ENCODE assay signal across 28 mouse cellular contexts in genomic region chr5:45340411-45340810, GRCm38 (mm10).
"Had no signal": no experiment of that assay in that cellular context is flagged by ENCODE, and none has a peak within 500 bp of the region (broad histone marks: within the 10 kb centered on the region; RNA-seq: fewer than 3 reads in every experiment).

No protein-coding gene starts in this region.

- H3K36me3 ChIP-seq: heart, embryonic 13.5 days; heart, embryonic 15.5 days; hindbrain, embryonic 10.5 days; hindbrain, embryonic 12.5 days; kidney, embryonic 15.5 days; limb, embryonic 13.5 days; limb, embryonic 15.5 days; liver, embryonic 12.5 days had no signal

- H3K9ac ChIP-seq: heart, embryonic 13.5 days; heart, embryonic 15.5 days; hindbrain, embryonic 12.5 days; hindbrain, embryonic 14.5 days; kidney, embryonic 15.5 days; limb, embryonic 13.5 days; limb, embryonic 15.5 days; liver, embryonic 12.5 days had no signal

- ATAC-seq: hindbrain, embryonic 16.5 days; intestine, embryonic 16.5 days; liver, embryonic 12.5 days had no signal

- H3K9me3 ChIP-seq: heart, embryonic 13.5 days; heart, embryonic 15.5 days; hindbrain, embryonic 10.5 days; hindbrain, embryonic 12.5 days; kidney, embryonic 15.5 days; limb, embryonic 13.5 days; limb, embryonic 15.5 days; liver, embryonic 12.5 days had no signal

- H3K4me2 ChIP-seq: heart, embryonic 11.5 days; heart, embryonic 13.5 days; heart, embryonic 15.5 days; hindbrain, embryonic 12.5 days; hindbrain, embryonic 14.5 days; kidney, embryonic 15.5 days; limb, embryonic 13.5 days; limb, embryonic 15.5 days; liver, embryonic 12.5 days had no signal

- H3K27me3 ChIP-seq: heart, embryonic 13.5 days; heart, embryonic 15.5 days; hindbrain, embryonic 12.5 days; kidney, embryonic 15.5 days; limb, embryonic 13.5 days; limb, embryonic 15.5 days; liver, embryonic 12.5 days had no signal

- H3K27ac ChIP-seq: gastrocnemius, adult 2 months; heart, adult 2 months; heart, embryonic 13.5 days; heart, embryonic 15.5 days; hindbrain, embryonic 10.5 days; hindbrain, embryonic 12.5 days; hindbrain, embryonic 14.5 days; kidney, embryonic 15.5 days; limb, embryonic 13.5 days; limb, embryonic 15.5 days; liver, embryonic 12.5 days had no signal

- DNase-seq: gastrocnemius, adult 2 months; gastrocnemius, postnatal 10 days; gastrocnemius, postnatal 25 days; heart, adult 11 months; heart, adult 2 months; heart, postnatal 14 days; heart, postnatal 36 days; kidney, adult 11 months; kidney, adult 2 months; kidney, adult 9 months; kidney, postnatal 10 days; kidney, postnatal 25 days; kidney, postnatal 4 days; layer of hippocampus, adult 9-11 months; layer of hippocampus, postnatal 36 days; left cerebral cortex, postnatal 4 days had no signal

- H3K4me1 ChIP-seq: heart, embryonic 13.5 days; heart, embryonic 15.5 days; hindbrain, embryonic 10.5 days; hindbrain, embryonic 12.5 days; kidney, embryonic 15.5 days; limb, embryonic 13.5 days; limb, embryonic 15.5 days; liver, embryonic 12.5 days had no signal

- H3K4me3 ChIP-seq: gastrocnemius, adult 2 months; heart, adult 2 months; heart, embryonic 13.5 days; heart, embryonic 15.5 days; hindbrain, embryonic 10.5 days; hindbrain, embryonic 12.5 days; kidney, embryonic 15.5 days; limb, embryonic 13.5 days; limb, embryonic 15.5 days; liver, embryonic 12.5 days had no signal
